Mouse (Mus musculus): ENCODE measurements at regions not wholly inside any gene's neighbourhood (a gene's known extent, or its start where the extent isn't known, plus 50 kb on each side); places are given as distances from the start of the nearest gene placed in this dataset.

- DNase-seq (ENCODE audit: low spot score), result no peak
- H3K9me3 ChIP-seq (replicated peaks; ENCODE audit: control insufficient read depth, low read length), result no peaks in the 10 kb centered on the region
- H3K27me3 ChIP-seq (ENCODE audit: control insufficient read depth, insufficient read depth, low read length), result no peaks in the 10 kb centered on the region
- H3K27ac ChIP-seq (ENCODE audit: low read depth), result no peak overlapping the region
- no peak overlapping the region for H3K9ac ChIP-seq (replicated peaks; ENCODE audit: low read depth, low read length)
- no peak overlapping the region for H3K4me3 ChIP-seq (ENCODE audit: low read depth, low read length)
- H3K4me1 ChIP-seq (ENCODE audit: control insufficient read depth, insufficient read depth), result 0 out of 2 replicates have a peak, but pooled peaks cover 6% of the 10 kb centered on the region
- WGBS, result 28% methylated on average over 11 of the region's 11 CpGs
- ATAC-seq (ENCODE audit: insufficient read depth, low read depth), result no peak
- no peak overlapping the region for H3K4me2 ChIP-seq (ENCODE audit: low read depth, low read length)
- TF ChIP-seq CTCF (IDR thresholded peaks at IDR 0.05; ENCODE audit: low read depth) (no peak), EP300 (IDR thresholded peaks at IDR 0.05; ENCODE audit: low read depth) (no peak)
- no peaks in the 10 kb centered on the region for H3K36me3 ChIP-seq (replicated peaks; ENCODE audit: control insufficient read depth, insufficient read depth, low read length)
These were observed 227.7 kb downstream of the Adgrl2 start for GRCm38 (mm10) chr3:148762541-148763225.

GRCm38 (mm10) chr3:148761586-148761985, 228.8 kb downstream of the Adgrl2 start:
- Histone ChIP-seq H3K9ac (replicated peaks; ENCODE audit: low read depth, low read length) (no peak overlapping the region), H3K4me3 (ENCODE audit: low read depth, low read length) (no peak overlapping the region), H3K36me3 (replicated peaks; ENCODE audit: control insufficient read depth, insufficient read depth, low read length) (no peaks in the 10 kb centered on the region), H3K4me2 (ENCODE audit: low read depth, low read length) (no peak overlapping the region), H3K27me3 (ENCODE audit: control insufficient read depth, insufficient read depth, low read length) (no peaks in the 10 kb centered on the region), H3K9me3 (replicated peaks; ENCODE audit: control insufficient read depth, low read length) (no peaks in the 10 kb centered on the region), H3K4me1 (ENCODE audit: control insufficient read depth, insufficient read depth) (0 out of 2 replicates have a peak, but pooled peaks cover 6% of the 10 kb centered on the region), H3K27ac (ENCODE audit: low read depth) (no peak overlapping the region)
- TF ChIP-seq CTCF (IDR thresholded peaks at IDR 0.05; ENCODE audit: low read depth), result no peak
- no peak for TF ChIP-seq EP300 (IDR thresholded peaks at IDR 0.05; ENCODE audit: low read depth)
- ATAC-seq (ENCODE audit: insufficient read depth, low read depth) (no peak), DNase-seq (ENCODE audit: low spot score) (no peak)

DNA sequence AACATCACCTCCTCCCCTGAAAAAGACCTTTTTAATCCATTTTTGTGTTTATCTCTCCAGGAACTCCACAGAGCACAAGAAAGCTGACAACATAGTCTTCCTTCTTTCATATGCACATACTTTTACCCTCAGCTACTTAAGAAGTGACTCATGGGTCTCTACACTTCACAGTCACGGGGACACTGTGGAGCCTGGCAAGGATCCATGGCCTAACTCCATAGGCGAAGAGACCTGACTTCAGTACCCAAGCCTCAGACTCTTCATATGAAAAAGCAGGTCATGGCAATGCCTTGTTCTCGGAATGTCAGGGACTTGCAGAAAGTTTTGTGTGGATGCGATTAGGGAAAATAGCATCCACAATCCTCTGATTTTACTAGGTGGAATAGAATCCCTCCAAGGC, 230.9 kb downstream of the Adgrl2 start:
- Histone ChIP-seq H3K27me3 (ENCODE audit: control insufficient read depth, insufficient read depth, low read length) (no peaks in the 10 kb centered on the region), H3K27ac (ENCODE audit: low read depth) (no peak overlapping the region), H3K9ac (replicated peaks; ENCODE audit: low read depth, low read length) (no peak overlapping the region), H3K9me3 (replicated peaks; ENCODE audit: control insufficient read depth, low read length) (no peaks in the 10 kb centered on the region), H3K36me3 (replicated peaks; ENCODE audit: control insufficient read depth, insufficient read depth, low read length) (no peaks in the 10 kb centered on the region), H3K4me3 (ENCODE audit: low read depth, low read length) (no peak overlapping the region), H3K4me2 (ENCODE audit: low read depth, low read length) (no peak overlapping the region), H3K4me1 (ENCODE audit: control insufficient read depth, insufficient read depth) (0 out of 2 replicates have a peak, but pooled peaks cover 6% of the 10 kb centered on the region)
- TF ChIP-seq EP300 (IDR thresholded peaks at IDR 0.05; ENCODE audit: low read depth), result no peak
- TF ChIP-seq CTCF (IDR thresholded peaks at IDR 0.05; ENCODE audit: low read depth), result no peak
- DNase-seq (ENCODE audit: low spot score), result no peak
- ATAC-seq (ENCODE audit: insufficient read depth, low read depth), result no peak
- WGBS, result 65% methylated on average over 4 of the region's 4 CpGs

- no peak overlapping the region for H3K9ac ChIP-seq (replicated peaks; ENCODE audit: low read depth, low read length)
- TF ChIP-seq EP300 (IDR thresholded peaks at IDR 0.05; ENCODE audit: low read depth), result no peak
- no peak for TF ChIP-seq CTCF (IDR thresholded peaks at IDR 0.05; ENCODE audit: low read depth)
- H3K36me3 ChIP-seq (replicated peaks; ENCODE audit: control insufficient read depth, insufficient read depth, low read length), result no peaks in the 10 kb centered on the region
- H3K4me1 ChIP-seq (ENCODE audit: control insufficient read depth, insufficient read depth), result no peaks in the 10 kb centered on the region
- H3K27me3 ChIP-seq (ENCODE audit: control insufficient read depth, insufficient read depth, low read length), result no peaks in the 10 kb centered on the region
- H3K27ac ChIP-seq (ENCODE audit: low read depth), result no peak overlapping the region
- ATAC-seq (ENCODE audit: insufficient read depth, low read depth) (no peak), DNase-seq (ENCODE audit: low spot score) (no peak)
- no peaks in the 10 kb centered on the region for H3K9me3 ChIP-seq (replicated peaks; ENCODE audit: control insufficient read depth, low read length)
- 92% methylated on average over 3 of the region's 3 CpGs for WGBS
- no peak overlapping the region for H3K4me3 ChIP-seq (ENCODE audit: low read depth, low read length)
- no peak overlapping the region for H3K4me2 ChIP-seq (ENCODE audit: low read depth, low read length)
These were observed 244.1 kb downstream of the Adgrl2 start for GRCm38 (mm10) chr3:148746234-148746633.

DNA sequence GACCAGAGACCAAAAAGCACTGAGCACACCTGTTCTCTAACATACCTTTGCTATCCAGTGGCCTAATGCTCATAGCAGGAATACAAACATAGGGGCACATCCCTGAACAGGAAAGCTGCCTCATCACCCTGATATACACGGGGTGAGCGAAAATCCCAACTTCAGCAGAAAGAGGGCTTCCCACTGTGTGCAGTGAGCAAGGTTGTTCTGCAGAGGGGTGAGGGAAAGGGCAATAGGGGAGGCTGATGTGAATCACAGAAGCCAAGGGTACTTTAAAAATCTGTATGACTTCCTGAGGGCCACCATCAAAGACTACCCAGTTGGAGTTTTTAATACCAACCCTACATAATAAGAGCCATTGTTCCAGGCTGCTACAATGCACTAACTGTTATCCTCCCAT, 245.7 kb downstream of the Adgrl2 start:
- H3K9me3 ChIP-seq (replicated peaks; ENCODE audit: control insufficient read depth, low read length), result no peaks in the 10 kb centered on the region
- H3K36me3 ChIP-seq (replicated peaks; ENCODE audit: control insufficient read depth, insufficient read depth, low read length), result no peaks in the 10 kb centered on the region
- H3K27ac ChIP-seq (ENCODE audit: low read depth), result no peak overlapping the region
- TF ChIP-seq EP300 (IDR thresholded peaks at IDR 0.05; ENCODE audit: low read depth) (no peak), CTCF (IDR thresholded peaks at IDR 0.05; ENCODE audit: low read depth) (no peak)
- DNase-seq (ENCODE audit: low spot score), result no peak
- no peak for ATAC-seq (ENCODE audit: insufficient read depth, low read depth)
- 73% methylated on average over 2 of the region's 2 CpGs for WGBS
- no peak overlapping the region for H3K4me2 ChIP-seq (ENCODE audit: low read depth, low read length)
- H3K27me3 ChIP-seq (ENCODE audit: control insufficient read depth, insufficient read depth, low read length), result no peaks in the 10 kb centered on the region
- no peaks in the 10 kb centered on the region for H3K4me1 ChIP-seq (ENCODE audit: control insufficient read depth, insufficient read depth)
- no peak overlapping the region for H3K9ac ChIP-seq (replicated peaks; ENCODE audit: low read depth, low read length)
- H3K4me3 ChIP-seq (ENCODE audit: low read depth, low read length), result no peak overlapping the region

Data from heart, postnatal 0 days (tissue).